Comparison of ENCODE assay signal across 8 mouse cellular contexts in the genomic region with DNA sequence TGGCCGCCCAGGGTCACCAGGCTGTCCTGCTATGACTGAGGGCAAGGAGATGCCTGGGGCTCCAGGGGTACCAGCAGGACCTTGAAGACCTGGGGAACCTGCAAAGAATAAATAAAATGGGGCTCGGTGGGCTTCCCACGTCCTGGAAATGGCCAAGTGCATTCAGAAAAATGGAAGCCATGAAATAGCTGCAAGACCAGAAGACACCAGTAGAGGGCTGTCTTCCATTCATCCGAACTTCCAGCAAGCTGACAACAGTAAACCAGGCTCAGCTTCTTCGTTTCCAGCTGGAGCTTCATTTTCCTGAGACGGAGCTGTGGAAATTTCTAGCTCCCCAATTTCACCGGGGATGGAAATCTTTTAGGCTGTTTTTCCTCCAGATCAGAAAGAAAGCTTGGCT.
DNase-seq lines count a peak whose midpoint lies in the region; ATAC-seq and TF ChIP-seq lines count a peak whose summit lies in the region.

No protein-coding gene starts in this region.

- no peak overlapping the region for H3K4me2 ChIP-seq in midbrain, embryonic 14.5 days (ENCODE audit: low read length)
- H3K4me2 ChIP-seq in midbrain, embryonic 13.5 days (replicated peaks): no peak overlapping the region

- no peak overlapping the region for H3K27ac ChIP-seq in midbrain, embryonic 14.5 days (replicated peaks; ENCODE audit: low read depth, low read length)
- H3K27ac ChIP-seq in midbrain, embryonic 13.5 days: no peak overlapping the region
- no peak overlapping the region for H3K27ac ChIP-seq in layer of hippocampus, adult 2 months

- no peak for ATAC-seq in midbrain, embryonic 14.5 days (ENCODE audit: low FRiP score, low TSS enrichment)
- ATAC-seq in midbrain, embryonic 13.5 days: no peak

- no peaks in the 10 kb centered on the region for H3K9me3 ChIP-seq in midbrain, embryonic 14.5 days (ENCODE audit: control insufficient read depth, low read length)
- no peaks in the 10 kb centered on the region for H3K9me3 ChIP-seq in midbrain, embryonic 13.5 days

- peak; percentile 5 for DNase-seq in gastrocnemius, postnatal 10 days
- DNase-seq in gastrocnemius, postnatal 25 days: no peak
- DNase-seq in midbrain, embryonic 14.5 days: peak; percentile 80
- peak; percentile 35 for DNase-seq in embryo, embryonic 10 days (ENCODE audit: low spot score)
- peak; percentile 5 to 33 for DNase-seq in layer of hippocampus, adult 2 months (ENCODE audit: low spot score in 2 of 2)
- peak; percentile 41 to 55 for DNase-seq in right cerebral cortex, postnatal 10 days (ENCODE audit: low spot score in 2 of 2)
- DNase-seq in adrenal gland, postnatal 25 days: no peak

- TF ChIP-seq CTCF in layer of hippocampus, adult 2 months (conservative IDR thresholded peaks at IDR 0.05): peak; percentile 78

- WGBS in midbrain, embryonic 14.5 days: 39% methylated on average over 7 of the region's 7 CpGs
- 39% methylated on average over 7 of the region's 7 CpGs for WGBS in midbrain, embryonic 13.5 days

- no peaks in the 10 kb centered on the region for H3K27me3 ChIP-seq in midbrain, embryonic 14.5 days (ENCODE audit: control insufficient read depth, insufficient read depth, low read length)
- peaks cover 59% of the 10 kb centered on the region for H3K27me3 ChIP-seq in midbrain, embryonic 13.5 days

- no peak overlapping the region for H3K4me3 ChIP-seq in midbrain, embryonic 14.5 days (replicated peaks; ENCODE audit: low read depth, low read length)
- H3K4me3 ChIP-seq in midbrain, embryonic 13.5 days (replicated peaks): no peak overlapping the region
- H3K4me3 ChIP-seq in layer of hippocampus, adult 2 months: no peak overlapping the region

- no peak overlapping the region for H3K9ac ChIP-seq in midbrain, embryonic 14.5 days (replicated peaks; ENCODE audit: low read length)
- no peak overlapping the region for H3K9ac ChIP-seq in midbrain, embryonic 13.5 days (replicated peaks)

- H3K4me1 ChIP-seq in midbrain, embryonic 14.5 days (ENCODE audit: control insufficient read depth, insufficient read depth, low read length): no peaks in the 10 kb centered on the region
- no peaks in the 10 kb centered on the region for H3K4me1 ChIP-seq in midbrain, embryonic 13.5 days (replicated peaks)

- H3K36me3 ChIP-seq in midbrain, embryonic 14.5 days (ENCODE audit: control insufficient read depth, insufficient read depth, low read length): no peaks in the 10 kb centered on the region
- H3K36me3 ChIP-seq in midbrain, embryonic 13.5 days: no peaks in the 10 kb centered on the region

Comparison
In these comparisons a context has a peak if more than half of its experiments do, and no peak if none do; other contexts are left out.
1. DNase-seq: peak in gastrocnemius, postnatal 10 days (single experiment), midbrain, embryonic 14.5 days (single experiment), embryo, embryonic 10 days (single experiment), layer of hippocampus, adult 2 months (2 of 2) and right cerebral cortex, postnatal 10 days (2 of 2); none in gastrocnemius, postnatal 25 days (single experiment) and adrenal gland, postnatal 25 days (single experiment).